Mouse (Mus musculus): ENCODE results near the gene Nt5c2. TPM values are rescaled to one million over a fixed set of nuclear protein-coding genes. Genes with fewer than 3 reads are reported as not detected.

Gene Nt5c2
- total RNA-seq, 2 experiments from 2014 or later, result 80.9 to 84.4 TPM

- no peak for TF ChIP-seq CTCF (conservative IDR thresholded peaks at IDR 0.05)
- H3K27ac ChIP-seq, result no peak overlapping the region
- no peak for DNase-seq (ENCODE audit: low spot score in 2 of 2)
- H3K4me3 ChIP-seq, result no peak overlapping the region
Observed at GRCm38 (mm10) chr19:46956410-46956809, 58.5 kb downstream of the Nt5c2 start.

GRCm38 (mm10) chr19:46955630-46956029, 59.3 kb downstream of the Nt5c2 start:
- Histone ChIP-seq H3K27ac (no peak overlapping the region), H3K4me3 (no peak overlapping the region)
- DNase-seq (ENCODE audit: low spot score in 2 of 2), result no peak
- no peak for TF ChIP-seq CTCF (conservative IDR thresholded peaks at IDR 0.05)

- Histone ChIP-seq H3K27ac (peak overlapping the region; percentile 40; the same call in 1 of the 2 replicates), H3K4me3 (no peak overlapping the region)
- no peak for TF ChIP-seq CTCF (conservative IDR thresholded peaks at IDR 0.05)
- DNase-seq (ENCODE audit: low spot score in 2 of 2), result no peak
Observed at GRCm38 (mm10) chr19:46953536-46953935, 61.4 kb downstream of the Nt5c2 start.

- Histone ChIP-seq H3K4me3 (no peak overlapping the region), H3K27ac (peak overlapping the region; percentile 40; the same call in 1 of the 2 replicates)
- TF ChIP-seq CTCF (conservative IDR thresholded peaks at IDR 0.05), result peak; percentile 62
- DNase-seq (ENCODE audit: low spot score in 2 of 2), result no peak
Observed at GRCm38 (mm10) chr19:46952986-46953385, 62.0 kb downstream of the Nt5c2 start.

GRCm38 (mm10) chr19:46944341-46944740, 70.6 kb downstream of the Nt5c2 start:
- H3K27ac ChIP-seq, result peak overlapping the region; percentile 43; the same call in 1 of the 2 replicates
- no peak for DNase-seq (ENCODE audit: low spot score in 2 of 2)
- no peak overlapping the region for H3K4me3 ChIP-seq
- no peak for TF ChIP-seq CTCF (conservative IDR thresholded peaks at IDR 0.05)

GRCm38 (mm10) chr19:46937173-46937572, 77.8 kb downstream of the Nt5c2 start:
- peak overlapping the region; percentile 85 for H3K27ac ChIP-seq
- no peak for TF ChIP-seq CTCF (conservative IDR thresholded peaks at IDR 0.05)
- DNase-seq (ENCODE audit: low spot score in 2 of 2), result no peak

GRCm38 (mm10) chr19:46934025-46934424, 80.9 kb downstream of the Nt5c2 start:
- Histone ChIP-seq H3K4me3 (no peak overlapping the region), H3K27ac (peak overlapping the region; percentile 3; the same call in 1 of the 2 replicates)
- no peak for TF ChIP-seq CTCF (conservative IDR thresholded peaks at IDR 0.05)
- no peak for DNase-seq (ENCODE audit: low spot score in 2 of 2)

More at GRCm38 (mm10) chr19:46937173-46937572, 77.8 kb downstream of the Nt5c2 start:
- peak overlapping the region; percentile 21; the same call in 1 of the 2 replicates for H3K4me3 ChIP-seq

GRCm38 (mm10) chr19:46932608-46933007, 82.3 kb downstream of the Nt5c2 start:
- no peak for DNase-seq (ENCODE audit: low spot score in 2 of 2)
- TF ChIP-seq CTCF (conservative IDR thresholded peaks at IDR 0.05), result no peak
- Histone ChIP-seq H3K4me3 (no peak overlapping the region), H3K27ac (no peak overlapping the region)

- Histone ChIP-seq H3K4me3 (no peak overlapping the region), H3K27ac (peak overlapping the region; percentile 63; the same call in 1 of the 2 replicates)
- no peak for DNase-seq (ENCODE audit: low spot score in 2 of 2)
- no peak for TF ChIP-seq CTCF (conservative IDR thresholded peaks at IDR 0.05)
Observed at GRCm38 (mm10) chr19:46930026-46930425, 84.9 kb downstream of the Nt5c2 start.

- peak; percentile 31 to 51 for DNase-seq (ENCODE audit: low spot score in 2 of 2)
- Histone ChIP-seq H3K27ac (peak overlapping the region; percentile 63), H3K4me3 (no peak overlapping the region)
- no peak for TF ChIP-seq CTCF (conservative IDR thresholded peaks at IDR 0.05)
Observed at GRCm38 (mm10) chr19:46929044-46929587, 85.8 kb downstream of the Nt5c2 start.

- no peak for DNase-seq (ENCODE audit: low spot score in 2 of 2)
- no peak for TF ChIP-seq CTCF (conservative IDR thresholded peaks at IDR 0.05)
- Histone ChIP-seq H3K27ac (peak overlapping the region; percentile 63; the same call in 1 of the 2 replicates), H3K4me3 (no peak overlapping the region)
Observed at GRCm38 (mm10) chr19:46928136-46928535, 86.8 kb downstream of the Nt5c2 start.

- Histone ChIP-seq H3K4me3 (no peak overlapping the region), H3K27ac (peak overlapping the region; percentile 63)
- TF ChIP-seq CTCF (conservative IDR thresholded peaks at IDR 0.05), result no peak
Observed at GRCm38 (mm10) chr19:46926951-46927350, 88.0 kb downstream of the Nt5c2 start.

GRCm38 (mm10) chr19:46926357-46926756, 88.6 kb downstream of the Nt5c2 start:
- TF ChIP-seq CTCF (conservative IDR thresholded peaks at IDR 0.05), result no peak
- DNase-seq (ENCODE audit: low spot score in 2 of 2), result no peak
- H3K27ac ChIP-seq, result peak overlapping the region; percentile 63; the same call in 1 of the 2 replicates
- H3K4me3 ChIP-seq, result no peak overlapping the region

More at GRCm38 (mm10) chr19:46926951-46927350, 88.0 kb downstream of the Nt5c2 start:
- DNase-seq (ENCODE audit: low spot score in 2 of 2), result no peak

GRCm38 (mm10) chr19:46920571-46920970, 94.4 kb downstream of the Nt5c2 start:
- DNase-seq (ENCODE audit: low spot score in 2 of 2), result no peak
- Histone ChIP-seq H3K27ac (no peak overlapping the region), H3K4me3 (no peak overlapping the region)
- TF ChIP-seq CTCF (conservative IDR thresholded peaks at IDR 0.05), result no peak
